Mouse (Mus musculus) skeletal muscle tissue, adult 2 months (tissue): Measurements from ENCODE around the gene Dhdds.

Source experiments
- DNase-seq: peaks from one replicate; pipeline ENCODE4 v3.0.0-alpha.2; 2012; ENCODE audit warnings: low read depth, low spot score

The Dhdds gene

GRCm38 (mm10) chr4:134000466-134001438, at the start of gene Dhdds:
TSS of gene Dhdds (minus strand) at chr4:134000918.
- DNase-seq, result peak; percentile 96

- DNase-seq, result no peak
These were observed 46.9 kb upstream of the Dhdds start for GRCm38 (mm10) chr4:134047648-134048047.

- no peak for DNase-seq
These were observed 42.3 kb upstream of the Dhdds start for GRCm38 (mm10) chr4:134043041-134043440.

- DNase-seq, result peak; percentile 16
These were observed 40.8 kb upstream of the Dhdds start for GRCm38 (mm10) chr4:134041317-134042123.

- peak; percentile 15 for DNase-seq
These were observed 35.2 kb upstream of the Dhdds start for GRCm38 (mm10) chr4:134035953-134036352.

GRCm38 (mm10) chr4:134025802-134026201, 25.1 kb upstream of the Dhdds start:
- DNase-seq, result no peak

- peak; percentile 40 for DNase-seq
These were observed 19.9 kb upstream of the Dhdds start for GRCm38 (mm10) chr4:134020621-134021020.

GRCm38 (mm10) chr4:134019641-134020351, 19.1 kb upstream of the Dhdds start:
- DNase-seq, result no peak

- DNase-seq, result no peak
These were observed 18.5 kb upstream of the Dhdds start for GRCm38 (mm10) chr4:134019210-134019609.

GRCm38 (mm10) chr4:134018779-134019145, 18.0 kb upstream of the Dhdds start, which contains the start of gene Lin28a:
TSS of gene Lin28a (minus strand) at chr4:134018841.
- no peak for DNase-seq

- DNase-seq, result no peak
These were observed 17.5 kb upstream of the Dhdds start for GRCm38 (mm10) chr4:134018038-134018778.

- DNase-seq, result no peak
These were observed 16.6 kb upstream of the Dhdds start for GRCm38 (mm10) chr4:134017201-134017865.

GRCm38 (mm10) chr4:134016767-134017166, 16.0 kb upstream of the Dhdds start:
- DNase-seq, result no peak

- no peak for DNase-seq
These were observed 15.5 kb upstream of the Dhdds start for GRCm38 (mm10) chr4:134016208-134016607.

- peak; percentile 73 for DNase-seq
These were observed 12.3 kb upstream of the Dhdds start for GRCm38 (mm10) chr4:134012858-134013528.

GRCm38 (mm10) chr4:134011450-134012414, 11.0 kb upstream of the Dhdds start:
- no peak for DNase-seq

GRCm38 (mm10) chr4:134009709-134010108, 9.0 kb upstream of the Dhdds start:
- DNase-seq, result no peak

GRCm38 (mm10) chr4:134006845-134007244, 6.1 kb upstream of the Dhdds start:
- DNase-seq, result no peak
